Mouse (Mus musculus): ENCODE results near the gene Zbtb12. TPM values are rescaled to one million over a fixed set of nuclear protein-coding genes. Genes with fewer than 3 reads are reported as not detected.
"Not testable (repeated sequence)": the region's sequence is repeated elsewhere in the genome, so short reads cannot be mapped to it uniquely, and the experiment has no call there.

Zbtb12 gene
- polyA plus RNA-seq, 1 experiment from 2014 or later, result 33.5 TPM

- H3K27me3 ChIP-seq, result no peaks in the 10 kb centered on the region
- POLR2A ChIA-PET, result interaction anchor here (0.6 to 1.6 kb wide), 6 partner anchors 13 to 51 kb away, joined by 3 to 9 read pairs (median 6); no protein-coding TSS in a partner anchor
- ATAC-seq (no peak), DNase-seq (ENCODE audit: low read depth, low spot score) (no peak)
- TF ChIP-seq CTCF (IDR thresholded peaks at IDR 0.05), result no peak
- CTCF ChIA-PET, result interaction anchor here (1.3 kb wide), 1 partner anchor 44 kb away, joined by 3 read pairs; no protein-coding TSS in a partner anchor
- in situ Hi-C loops (cut with MboI; ENCODE audit: low pct_unique_long_range_greater_than_20kb), result no loop called here
Measured at GRCm38 (mm10) chr17:34899890-34900243, 20.6 kb downstream of the Zbtb12 start.

GRCm38 (mm10) chr17:34900826-34901225, 21.5 kb downstream of the Zbtb12 start:
- in situ Hi-C loops (cut with MboI; ENCODE audit: low pct_unique_long_range_greater_than_20kb); H3K27me3 ChIP-seq; DNase-seq (ENCODE audit: low read depth, low spot score); ATAC-seq: not testable (repeated sequence)
- POLR2A ChIA-PET, result interaction anchor here (1.6 kb wide), 1 partner anchor 50 kb away, joined by 9 read pairs; no protein-coding TSS in a partner anchor
- CTCF ChIA-PET, result interaction anchor here (4.0 kb wide), 1 partner anchor 11 kb away, joined by 14 read pairs; no protein-coding TSS in a partner anchor

GRCm38 (mm10) chr17:34901948-34902347, 22.7 kb downstream of the Zbtb12 start:
- DNase-seq (ENCODE audit: low read depth, low spot score); ATAC-seq; H3K27me3 ChIP-seq; in situ Hi-C loops (cut with MboI; ENCODE audit: low pct_unique_long_range_greater_than_20kb): not testable (repeated sequence)
- CTCF ChIA-PET, result interaction anchor here (4.0 kb wide), 1 partner anchor 10 kb away, joined by 14 read pairs; no protein-coding TSS in a partner anchor
- POLR2A ChIA-PET, result interaction anchor here (0.6 to 0.7 kb wide), 3 partner anchors 27 to 297 kb away, joined by 3 to 7 read pairs (median 3); no protein-coding TSS in a partner anchor

GRCm38 (mm10) chr17:34902895-34903294, 23.6 kb downstream of the Zbtb12 start:
- POLR2A ChIA-PET, result no interaction called here
- in situ Hi-C loops (cut with MboI; ENCODE audit: low pct_unique_long_range_greater_than_20kb), result no loop called here
- CTCF ChIA-PET, result interaction anchor here (4.0 kb wide), 1 partner anchor 9 kb away, joined by 14 read pairs; no protein-coding TSS in a partner anchor

GRCm38 (mm10) chr17:34910982-34911381, 31.7 kb downstream of the Zbtb12 start:
- TF ChIP-seq CTCF (IDR thresholded peaks at IDR 0.05), result no peak
- CTCF ChIA-PET, result interaction anchor here (0.9 to 2.1 kb wide), 3 partner anchors 9 to 13 kb away, joined by 3 to 14 read pairs (median 3); no protein-coding TSS in a partner anchor
- no peak for DNase-seq (ENCODE audit: low read depth, low spot score)
- POLR2A ChIA-PET, result no interaction called here
- in situ Hi-C loops (cut with MboI; ENCODE audit: low pct_unique_long_range_greater_than_20kb), result loop anchor here (5.0 kb wide), 1 partner anchor 36 kb away; no protein-coding TSS in a partner anchor
- H3K27me3 ChIP-seq, result no peaks in the 10 kb centered on the region
- ATAC-seq, result no peak

More at GRCm38 (mm10) chr17:34902895-34903294, 23.6 kb downstream of the Zbtb12 start:
- no peak for DNase-seq (ENCODE audit: low read depth, low spot score)
- no peak for ATAC-seq
- TF ChIP-seq CTCF (IDR thresholded peaks at IDR 0.05), result no peak
- no peaks in the 10 kb centered on the region for H3K27me3 ChIP-seq

GRCm38 (mm10) chr17:34911945-34912351, 32.7 kb downstream of the Zbtb12 start:
- in situ Hi-C loops (cut with MboI; ENCODE audit: low pct_unique_long_range_greater_than_20kb), result loop anchor here (5.0 kb wide), 1 partner anchor 35 kb away; no protein-coding TSS in a partner anchor
- ATAC-seq, result no peak
- ChIA-PET CTCF (interaction anchor here (0.9 to 2.1 kb wide), 5 partner anchors 10 to 56 kb away, joined by 3 to 14 read pairs (median 3); no protein-coding TSS in a partner anchor), POLR2A (no interaction called here)
- no peak for DNase-seq (ENCODE audit: low read depth, low spot score)
- TF ChIP-seq CTCF (IDR thresholded peaks at IDR 0.05), result no peak
- no peaks in the 10 kb centered on the region for H3K27me3 ChIP-seq

- CTCF ChIA-PET, result interaction anchor here (1.6 kb wide), 1 partner anchor 11 kb away, joined by 5 read pairs; no protein-coding TSS in a partner anchor
- in situ Hi-C loops (cut with MboI; ENCODE audit: low pct_unique_long_range_greater_than_20kb), result loop anchor here (5.0 kb wide), 1 partner anchor 33 kb away; no protein-coding TSS in a partner anchor
- ATAC-seq (no peak), DNase-seq (ENCODE audit: low read depth, low spot score) (no peak)
- TF ChIP-seq CTCF (IDR thresholded peaks at IDR 0.05), result no peak
- POLR2A ChIA-PET, result interaction anchor here (0.6 to 1.3 kb wide), 5 partner anchors 8 to 279 kb away, joined by 3 to 5 read pairs (median 4); no protein-coding TSS in a partner anchor
- no peaks in the 10 kb centered on the region for H3K27me3 ChIP-seq
Measured at GRCm38 (mm10) chr17:34913930-34914665, 34.8 kb downstream of the Zbtb12 start, which contains the start of gene Slc44a4. Gene Slc44a4, plus strand, starts transcription at chr17:34914466.

GRCm38 (mm10) chr17:34915410-34915831, 36.1 kb downstream of the Zbtb12 start:
- DNase-seq (ENCODE audit: low read depth, low spot score), result no peak
- H3K27me3 ChIP-seq, result no peaks in the 10 kb centered on the region
- POLR2A ChIA-PET, result interaction anchor here (0.6 to 1.2 kb wide), 5 partner anchors 9 to 506 kb away, joined by 3 to 9 read pairs (median 4); partner anchors contain the start of gene Neu1
- no peak for TF ChIP-seq CTCF (IDR thresholded peaks at IDR 0.05)
- peak; percentile 66 for ATAC-seq
- CTCF ChIA-PET, result interaction anchor here (1.0 to 1.4 kb wide), 4 partner anchors 9 to 35 kb away, joined by 3 to 8 read pairs (median 4); no protein-coding TSS in a partner anchor
- in situ Hi-C loops (cut with MboI; ENCODE audit: low pct_unique_long_range_greater_than_20kb), result loop anchor here (5.0 kb wide), 1 partner anchor 67 kb away; the partner anchor contains the start of gene Lsm2

GRCm38 (mm10) chr17:34916316-34916715, 37.0 kb downstream of the Zbtb12 start:
- in situ Hi-C loops (cut with MboI; ENCODE audit: low pct_unique_long_range_greater_than_20kb), result loop anchor here (5.0 kb wide), 1 partner anchor 66 kb away; the partner anchor contains the start of gene Lsm2
- ChIA-PET POLR2A (interaction anchor here (0.6 to 1.2 kb wide), 7 partner anchors 10 to 505 kb away, joined by 3 to 7 read pairs (median 4); partner anchors contain the start of genes C2 and Neu1), CTCF (interaction anchor here (0.8 to 1.4 kb wide), 5 partner anchors 8 to 34 kb away, joined by 3 to 8 read pairs (median 4); no protein-coding TSS in a partner anchor)
- H3K27me3 ChIP-seq, result no peaks in the 10 kb centered on the region
- ATAC-seq, result no peak
- no peak for DNase-seq (ENCODE audit: low read depth, low spot score)
- TF ChIP-seq CTCF (IDR thresholded peaks at IDR 0.05), result no peak

GRCm38 (mm10) chr17:34917188-34917587, 37.9 kb downstream of the Zbtb12 start:
- ATAC-seq (no peak), DNase-seq (ENCODE audit: low read depth, low spot score) (no peak)
- no peaks in the 10 kb centered on the region for H3K27me3 ChIP-seq
- in situ Hi-C loops (cut with MboI; ENCODE audit: low pct_unique_long_range_greater_than_20kb), result loop anchor here (5.0 kb wide), 1 partner anchor 65 kb away; the partner anchor contains the start of gene Lsm2
- TF ChIP-seq CTCF (IDR thresholded peaks at IDR 0.05), result no peak
- ChIA-PET CTCF (interaction anchor here (0.6 to 1.4 kb wide), 2 partner anchors 33 kb away, joined by 4 read pairs; no protein-coding TSS in a partner anchor), POLR2A (interaction anchor here (0.8 kb wide), 1 partner anchor 33 kb away, joined by 3 read pairs; no protein-coding TSS in a partner anchor)

All from Patski (cell line).